Mouse (Mus musculus) lung, postnatal 14 days (tissue): ENCODE measurements around the gene Tmem131.
"Not testable (repeated sequence)": the region's sequence is repeated elsewhere in the genome, so short reads cannot be mapped to it uniquely, and the experiment has no call there.

Experiments
- DNase-seq: peaks from one replicate; pipeline ENCODE4 v3.0.0; 2021

Tmem131 gene

DNA sequence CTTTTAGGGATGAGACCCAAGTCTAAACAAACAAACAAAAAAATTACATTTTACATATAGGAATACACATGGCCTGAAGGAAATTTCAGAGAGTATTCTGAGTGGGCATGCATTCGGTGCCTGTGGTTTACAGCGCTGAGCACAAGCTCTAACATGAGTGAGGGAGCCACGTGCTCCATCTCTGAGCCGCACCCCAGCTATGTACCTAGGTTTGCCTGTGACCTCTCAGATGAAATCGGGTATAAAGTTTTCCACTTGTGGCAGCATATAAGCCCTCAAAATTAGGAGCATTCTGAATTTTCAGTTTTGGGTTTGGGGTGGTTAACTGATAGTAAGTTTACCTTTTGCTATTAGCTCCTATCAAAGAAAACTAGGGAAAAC lies 28.3 kb downstream of the Tmem131 start:
- DNase-seq: no peak

DNA sequence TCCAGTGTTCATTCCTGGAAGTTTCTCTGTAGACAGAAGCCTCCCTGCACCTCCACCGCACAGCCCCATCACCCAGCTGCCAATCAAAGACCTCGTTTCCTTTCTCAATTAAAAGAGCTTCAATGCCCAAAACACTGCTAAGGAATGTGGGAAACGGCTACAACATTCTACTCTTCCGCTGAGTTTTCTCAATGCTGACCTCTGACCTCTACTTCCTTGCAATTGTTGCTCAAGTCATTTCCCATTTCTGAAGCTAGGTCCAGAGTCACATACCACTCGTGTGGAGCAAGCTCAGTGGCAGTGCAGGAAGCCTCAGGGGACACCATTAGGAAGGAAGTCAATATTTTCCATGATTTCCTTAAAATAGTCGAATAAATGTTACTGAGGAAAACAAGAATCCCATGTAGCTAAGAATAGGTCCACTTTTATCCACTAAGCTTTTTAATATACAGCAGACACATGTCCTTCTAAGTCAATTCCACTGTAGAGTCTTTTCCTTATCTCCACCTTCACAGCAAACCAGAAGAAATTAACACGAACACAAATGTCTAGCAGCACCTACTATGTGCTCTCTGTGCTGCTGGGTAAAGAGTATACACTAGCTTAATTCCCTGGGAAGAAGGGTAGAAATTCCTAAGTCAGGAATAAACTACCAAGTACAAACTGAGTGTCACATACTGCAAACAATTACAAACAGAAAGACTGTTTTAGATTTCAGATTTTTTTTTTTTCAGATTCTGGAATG lies 28.8 kb downstream of the Tmem131 start:
- DNase-seq: peak; percentile 31

DNA sequence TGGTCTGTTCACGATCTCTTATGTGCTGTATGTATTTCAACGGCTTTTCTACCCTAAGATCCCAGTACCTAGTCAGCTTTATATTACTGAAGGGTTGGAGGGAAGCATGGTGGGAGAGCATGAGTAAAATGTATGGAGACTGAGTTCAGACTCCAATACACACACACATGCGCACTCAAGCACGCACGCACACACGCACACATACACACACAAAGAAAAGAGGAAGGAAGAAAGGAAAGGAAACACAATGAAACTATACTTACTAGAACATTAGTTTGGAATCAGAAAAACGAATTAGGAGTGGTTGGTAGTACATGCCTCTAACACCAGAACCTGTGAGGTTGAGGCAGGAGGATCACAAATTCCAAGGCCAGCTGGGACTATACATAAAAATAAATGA lies 29.7 kb downstream of the Tmem131 start:
- no peak for DNase-seq

DNA sequence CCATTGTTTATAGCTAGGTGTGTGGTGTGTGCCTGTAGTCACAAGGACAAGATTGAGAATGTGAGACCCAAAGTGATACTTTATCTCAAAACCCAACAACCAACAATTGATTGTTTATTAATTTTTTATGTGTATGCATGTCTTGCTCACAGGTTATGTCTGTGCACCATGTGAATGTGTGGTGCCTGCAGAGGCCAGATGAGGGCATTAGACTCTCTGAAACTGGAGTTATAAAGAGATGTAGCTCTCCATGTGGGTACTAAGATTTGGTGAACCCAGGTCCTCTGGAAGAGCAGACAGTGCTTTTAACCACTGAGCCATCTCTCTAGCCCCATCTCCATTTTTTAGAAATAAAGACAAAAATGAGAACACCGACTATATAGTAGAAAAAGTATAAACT lies 31.2 kb downstream of the Tmem131 start:
- DNase-seq: no peak

DNA sequence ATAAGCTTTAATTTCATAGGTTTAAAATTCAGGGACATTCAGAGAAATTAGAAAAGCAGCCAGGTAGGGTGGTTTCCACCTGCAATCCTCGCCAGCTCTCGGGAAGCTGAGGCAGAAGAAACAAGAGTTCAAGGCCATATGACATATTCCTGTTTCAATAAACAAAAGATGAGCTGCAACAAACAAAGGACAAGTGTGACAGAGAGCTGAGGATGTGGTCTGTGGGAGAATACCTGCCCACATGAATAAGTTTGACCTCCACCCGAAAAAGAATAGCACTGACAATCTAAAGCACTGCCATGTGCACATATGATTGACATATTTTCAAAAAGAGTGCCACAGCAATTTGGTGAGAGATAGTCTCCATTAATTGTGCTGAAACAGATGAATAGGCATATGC lies 31.9 kb downstream of the Tmem131 start:
- DNase-seq: no peak

DNA sequence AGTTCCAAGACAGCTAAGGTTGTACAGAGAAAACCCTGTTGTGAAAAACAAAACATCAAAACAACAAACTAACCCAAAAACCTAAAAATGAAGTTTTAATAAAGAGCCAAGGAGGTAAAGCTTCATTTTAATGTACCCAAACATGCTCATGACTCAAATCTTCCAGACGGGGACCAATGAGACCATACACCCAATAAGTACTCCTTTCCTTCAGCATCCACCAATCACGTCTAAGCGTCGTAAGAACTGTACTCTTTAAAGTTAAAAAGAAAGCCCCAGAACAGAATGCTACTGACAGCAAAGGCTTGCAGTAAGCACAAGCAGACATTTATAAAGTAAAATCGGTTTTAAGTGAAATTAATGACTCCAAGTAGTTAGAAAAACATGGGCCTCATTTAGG lies 33.1 kb downstream of the Tmem131 start:
- DNase-seq: no peak

DNA sequence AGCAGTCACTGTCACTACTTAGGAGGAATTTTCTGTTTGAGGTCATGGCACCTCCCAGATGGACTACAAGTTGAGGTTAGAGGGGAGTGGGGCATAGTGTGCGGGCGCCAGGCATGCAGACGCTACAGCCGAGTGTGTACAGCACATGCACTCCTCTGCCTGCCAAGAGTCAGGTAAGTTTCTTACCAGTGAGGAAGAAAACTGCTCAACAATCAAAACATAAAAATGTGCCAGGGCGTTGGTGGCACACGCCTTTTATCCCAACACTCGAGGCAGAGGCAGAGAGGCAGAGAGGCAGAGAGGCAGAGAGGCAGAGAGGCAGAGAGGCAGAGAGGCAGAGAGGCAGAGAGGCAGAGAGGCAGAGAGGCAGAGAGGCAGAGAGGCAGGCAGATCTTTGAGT lies 33.5 kb downstream of the Tmem131 start:
- not testable (repeated sequence) for DNase-seq

DNA sequence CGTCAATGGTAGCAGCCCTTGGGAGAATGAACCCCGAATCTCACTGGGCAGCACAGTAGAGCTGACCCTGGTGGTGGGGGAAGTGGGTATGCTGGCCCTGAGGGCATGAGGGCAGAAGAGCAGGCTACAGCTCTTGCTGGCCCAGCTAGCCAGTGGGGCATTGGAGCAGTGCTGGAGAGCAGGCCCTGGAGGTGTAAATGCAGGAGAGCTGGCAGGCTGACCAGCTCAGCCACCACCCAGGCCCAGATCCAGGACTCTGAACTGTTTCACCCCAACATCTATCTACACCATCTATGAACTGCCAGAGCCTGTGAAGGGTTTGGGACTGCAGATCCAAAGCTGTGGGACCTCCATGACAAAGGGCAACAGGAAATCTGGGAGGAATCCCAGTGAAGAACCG lies 38.2 kb downstream of the Tmem131 start:
- no peak for DNase-seq

DNA sequence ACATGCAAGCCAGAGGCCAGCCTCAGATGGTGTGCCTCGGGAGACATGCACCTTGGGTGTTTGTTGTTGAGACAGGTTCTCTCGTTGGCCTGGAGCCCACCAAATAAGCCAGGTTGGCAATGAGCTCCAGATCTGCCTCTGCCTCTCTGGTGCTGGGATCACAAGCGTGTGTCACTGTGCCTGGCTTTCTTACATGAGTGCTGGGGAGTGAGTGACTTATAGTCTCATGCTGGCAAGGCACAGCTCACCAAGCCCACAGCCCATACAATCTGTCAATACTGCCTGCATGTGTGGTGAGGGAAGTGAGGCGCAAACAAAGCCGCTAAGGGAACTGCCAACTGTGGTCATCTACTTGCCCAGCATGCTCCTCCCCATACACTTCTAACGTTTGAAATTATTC lies 39.0 kb downstream of the Tmem131 start:
- DNase-seq: no peak

DNA sequence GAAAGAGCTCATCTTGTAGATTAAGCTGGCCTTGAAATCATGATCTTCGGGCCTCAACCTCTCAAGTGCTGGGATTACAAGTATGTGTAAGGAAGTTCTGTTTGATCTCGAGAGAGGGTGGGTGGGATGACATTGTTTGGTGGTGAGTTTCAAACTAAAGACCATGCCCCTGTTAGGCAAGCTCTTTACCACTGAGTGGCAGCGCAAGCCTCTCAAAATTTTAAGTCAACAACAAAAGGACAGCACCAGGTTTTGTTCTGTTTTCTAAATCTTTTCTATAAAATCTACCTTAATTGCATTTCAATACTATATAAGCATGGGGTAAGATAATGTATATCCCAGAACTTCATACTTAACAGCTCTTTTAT lies 39.4 kb downstream of the Tmem131 start:
- DNase-seq: no peak

DNA sequence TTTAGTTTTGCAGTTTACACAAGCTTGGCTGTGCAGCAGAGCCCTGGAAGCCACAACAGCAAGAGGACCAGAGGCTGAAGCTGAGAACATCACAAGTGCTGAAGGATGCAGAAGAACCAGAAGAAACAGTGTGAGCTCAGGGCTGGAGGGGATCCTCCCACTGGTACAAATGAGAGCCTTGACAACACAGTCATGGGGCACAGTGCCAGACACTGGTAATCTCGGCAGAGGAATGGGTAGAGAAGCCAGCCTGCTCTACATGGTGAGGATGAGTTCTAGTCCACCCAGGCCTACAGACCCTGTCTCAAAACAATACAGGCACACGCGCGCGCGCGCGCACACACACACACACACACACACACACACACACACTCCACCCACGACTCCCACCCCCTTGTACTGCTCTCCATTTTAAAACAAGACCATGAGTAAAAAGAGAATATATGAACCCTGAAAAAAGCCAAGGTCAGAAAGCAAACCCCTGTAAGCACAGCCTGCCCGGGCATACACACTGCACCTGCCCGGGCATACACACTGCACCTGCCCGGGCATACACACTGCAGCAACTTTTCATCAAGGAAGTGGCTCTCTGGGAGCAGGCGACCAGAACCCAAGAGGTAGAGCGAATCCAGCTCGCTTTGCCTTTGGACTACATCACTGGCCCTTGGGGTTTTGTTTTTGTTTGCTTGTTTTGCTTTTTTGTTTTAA lies 39.9 kb downstream of the Tmem131 start:
- no peak for DNase-seq

DNA sequence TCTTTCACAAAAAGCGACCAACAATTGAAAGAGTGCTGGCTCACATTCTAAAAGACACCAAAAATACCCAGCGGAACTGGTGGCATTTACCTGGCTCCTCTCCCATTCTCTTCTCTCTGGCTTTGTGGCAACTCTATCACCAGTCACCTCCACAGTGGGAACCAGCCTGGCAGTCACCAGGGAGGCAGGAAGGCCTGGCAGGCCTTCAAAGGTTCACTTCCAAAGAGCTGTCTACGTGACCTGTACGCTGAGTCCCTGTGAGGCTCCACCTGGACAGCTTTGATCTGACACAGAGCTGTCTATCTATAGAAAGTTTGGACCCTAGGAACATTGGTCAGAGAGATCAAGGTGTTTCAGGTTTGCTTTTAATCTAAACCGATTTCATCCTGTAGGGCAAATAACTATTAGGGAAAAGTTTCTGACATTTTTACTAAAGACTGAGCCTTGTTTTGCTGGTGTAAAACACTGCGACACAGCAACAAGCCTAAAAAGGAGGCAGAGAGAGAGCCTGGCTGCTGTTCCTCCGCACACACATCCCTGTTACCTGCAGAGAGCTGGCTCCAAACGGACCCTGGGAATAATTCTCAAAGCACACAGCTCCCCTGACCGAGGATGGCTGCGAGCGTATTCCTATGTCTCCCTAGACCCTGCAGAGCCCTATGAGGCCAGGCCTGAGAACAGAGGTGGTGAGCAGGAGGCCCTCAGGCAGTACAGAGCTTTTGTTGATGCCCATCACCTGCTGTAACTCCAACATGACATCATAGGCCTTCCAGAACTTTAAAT lies 40.7 kb downstream of the Tmem131 start:
- DNase-seq: no peak

DNA sequence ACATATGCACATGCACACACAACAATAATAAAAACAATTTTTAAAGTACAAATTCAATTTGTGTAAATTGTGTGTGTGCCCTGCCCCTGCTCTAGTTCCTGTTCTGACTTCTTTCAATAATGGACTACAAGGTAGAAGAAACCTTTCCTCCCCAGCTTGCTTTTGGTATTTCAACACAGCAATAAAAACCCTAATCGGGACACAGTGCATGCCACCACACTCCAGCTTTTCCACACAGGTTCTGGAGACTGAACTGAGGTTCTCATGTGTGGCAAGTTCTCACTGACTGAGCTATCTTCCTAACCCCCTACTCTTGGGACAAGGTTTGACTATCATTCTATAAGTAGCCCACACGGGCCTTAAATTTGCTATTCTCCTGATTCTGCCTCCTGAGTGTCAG lies 43.8 kb downstream of the Tmem131 start:
- no peak for DNase-seq

DNA sequence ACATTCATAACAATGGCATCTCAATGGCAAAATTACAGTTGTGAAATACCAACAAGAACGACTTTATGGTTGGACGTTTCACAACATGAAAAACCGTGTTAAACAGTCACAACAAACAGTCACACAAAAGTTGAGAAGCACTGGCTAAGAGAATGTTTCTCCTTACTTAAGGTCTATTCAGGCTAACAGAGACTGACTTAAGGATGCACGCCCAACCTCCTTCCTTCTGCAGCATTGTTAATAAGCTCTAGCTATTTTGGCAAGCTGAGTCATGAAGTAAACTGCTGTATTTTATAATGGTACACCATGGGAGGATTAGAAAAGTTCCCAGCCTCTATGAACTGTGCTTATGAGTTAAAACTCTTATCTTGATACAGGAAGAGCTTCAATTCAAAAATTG lies 47.0 kb downstream of the Tmem131 start:
- no peak for DNase-seq

DNA sequence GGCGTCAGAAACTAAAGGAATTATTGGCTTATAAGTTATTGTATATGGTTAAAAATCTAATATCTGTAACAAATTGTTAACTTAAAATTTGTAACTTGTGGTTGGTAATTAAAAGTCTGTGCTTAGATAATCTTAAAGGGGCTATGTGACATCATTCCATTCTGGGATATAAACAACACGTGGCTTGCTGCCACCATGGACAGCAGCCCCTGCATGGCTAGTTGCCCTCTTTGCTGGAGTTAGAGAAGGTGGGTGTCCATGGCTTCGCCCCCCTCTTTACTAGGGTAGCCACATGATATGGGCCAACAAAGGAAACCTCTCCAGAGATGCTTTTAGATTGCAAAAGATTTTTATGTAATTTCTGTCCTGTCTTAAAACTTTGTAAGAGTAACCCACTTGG lies 48.0 kb downstream of the Tmem131 start:
- no peak for DNase-seq

DNA sequence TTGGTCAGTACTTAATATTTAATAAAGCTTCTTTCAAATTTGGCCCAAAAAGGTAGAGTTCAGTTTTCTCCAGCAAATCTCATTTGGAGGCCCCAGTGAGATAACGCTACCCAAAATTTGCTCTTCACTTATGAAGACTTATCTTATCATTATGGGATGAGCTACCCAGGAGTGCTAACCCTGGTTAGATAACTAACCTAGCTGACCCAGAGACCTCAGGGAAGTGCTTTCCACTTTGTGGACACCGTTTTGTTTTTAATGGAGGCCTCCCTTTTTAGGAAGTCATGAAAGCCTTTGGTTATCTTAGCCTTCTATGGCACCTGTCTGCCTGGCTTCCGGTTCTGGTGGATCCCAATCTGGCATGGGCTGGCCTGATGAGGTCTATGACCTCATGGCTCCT lies 49.3 kb downstream of the Tmem131 start:
- no peak for DNase-seq

DNA sequence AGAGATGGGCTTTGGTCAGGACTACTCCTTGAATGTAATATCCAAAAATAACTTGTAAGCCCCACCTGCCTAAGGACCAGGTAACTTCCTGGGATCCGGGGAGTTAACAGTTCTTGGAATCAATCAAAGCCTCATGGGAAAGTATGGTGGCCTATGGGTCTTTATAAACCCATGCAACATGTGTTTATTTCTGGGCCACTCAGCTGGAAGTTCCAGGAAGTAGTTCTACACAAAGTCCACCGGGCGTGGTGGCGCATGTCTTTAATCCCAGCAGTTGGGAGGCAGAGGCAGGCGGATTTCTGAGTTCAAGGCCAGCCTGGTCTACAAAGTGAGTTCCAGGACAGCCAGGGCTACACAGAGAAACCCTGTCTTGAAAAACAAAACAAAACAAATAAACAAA lies 49.7 kb downstream of the Tmem131 start:
- not testable (repeated sequence) for DNase-seq

DNA sequence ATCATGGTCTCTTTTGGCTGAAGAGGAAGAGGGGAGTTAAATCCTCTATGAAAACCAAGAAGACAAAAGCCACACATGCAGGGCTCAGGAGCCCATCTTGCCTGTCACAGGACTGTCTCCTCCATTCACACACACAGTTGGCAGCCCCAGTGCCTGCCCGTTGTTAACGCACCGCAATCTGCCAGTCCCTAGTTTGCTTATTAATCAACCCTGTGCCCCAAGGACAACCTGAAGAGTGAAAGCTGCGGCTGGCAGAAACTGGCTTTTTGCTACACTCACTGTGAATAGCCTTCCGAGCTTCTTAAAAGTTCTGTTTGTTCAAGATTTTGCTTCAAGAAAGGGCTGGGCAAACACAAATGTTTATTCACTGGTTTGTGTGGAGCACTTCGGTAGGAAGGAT lies 50.3 kb downstream of the Tmem131 start:
- DNase-seq: no peak

DNA sequence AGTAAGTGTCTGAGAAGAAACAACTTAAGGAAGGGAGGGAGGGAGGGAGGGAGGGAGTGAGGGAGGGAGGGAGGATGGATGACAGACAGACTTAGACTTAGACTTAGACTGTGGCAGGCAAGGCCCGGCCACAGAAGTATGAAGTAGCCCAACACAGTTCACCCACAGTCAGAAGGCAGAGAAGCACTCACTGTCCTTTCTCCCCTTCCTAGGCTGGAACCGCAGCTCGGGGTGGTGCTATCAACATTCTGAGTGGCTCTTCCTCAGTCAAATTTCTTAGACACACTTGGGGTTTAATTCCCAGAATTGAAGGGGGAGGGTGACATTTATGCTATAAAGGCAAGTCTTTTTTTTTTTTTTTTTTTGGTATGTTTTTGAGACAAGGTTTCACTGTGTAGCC lies 51.0 kb downstream of the Tmem131 start:
- DNase-seq: no peak

DNA sequence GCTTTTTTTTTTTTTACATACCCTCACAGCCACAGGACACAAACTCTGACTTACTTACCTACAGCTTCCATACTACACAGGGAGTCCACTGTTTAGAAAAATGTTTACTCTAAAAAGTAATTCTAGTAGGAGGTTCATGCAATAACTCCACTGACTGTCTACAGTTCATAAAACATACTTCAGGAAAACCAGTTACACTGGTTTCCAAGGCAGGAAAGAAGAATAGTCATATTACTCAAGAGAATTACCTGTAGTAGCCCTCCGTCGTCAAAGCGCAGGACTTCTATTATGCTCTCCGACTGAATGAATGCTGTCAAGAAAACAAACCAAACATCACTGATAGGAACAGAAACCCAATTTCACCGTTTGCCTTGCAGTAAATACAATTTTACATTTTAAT lies 54.5 kb downstream of the Tmem131 start:
- DNase-seq: no peak

DNA sequence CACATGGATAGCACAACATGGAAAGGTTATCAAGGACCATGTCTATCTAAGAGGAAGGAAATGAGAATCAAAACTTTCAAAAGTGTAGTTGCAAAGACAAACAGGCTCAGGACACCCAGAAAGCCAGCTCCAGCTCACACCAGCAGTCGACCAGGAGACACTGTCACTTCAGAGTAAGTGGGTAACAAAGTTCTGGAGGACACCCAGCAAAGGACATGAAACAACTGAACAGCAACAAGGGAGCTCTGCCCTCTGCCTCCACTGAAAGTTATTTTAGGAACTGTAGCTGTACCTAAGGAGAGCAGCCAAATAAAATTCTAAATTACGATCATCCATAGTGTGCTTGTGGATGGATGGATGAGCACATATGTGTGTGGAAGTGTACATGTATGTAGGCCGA lies 56.3 kb downstream of the Tmem131 start:
- DNase-seq: no peak

DNA sequence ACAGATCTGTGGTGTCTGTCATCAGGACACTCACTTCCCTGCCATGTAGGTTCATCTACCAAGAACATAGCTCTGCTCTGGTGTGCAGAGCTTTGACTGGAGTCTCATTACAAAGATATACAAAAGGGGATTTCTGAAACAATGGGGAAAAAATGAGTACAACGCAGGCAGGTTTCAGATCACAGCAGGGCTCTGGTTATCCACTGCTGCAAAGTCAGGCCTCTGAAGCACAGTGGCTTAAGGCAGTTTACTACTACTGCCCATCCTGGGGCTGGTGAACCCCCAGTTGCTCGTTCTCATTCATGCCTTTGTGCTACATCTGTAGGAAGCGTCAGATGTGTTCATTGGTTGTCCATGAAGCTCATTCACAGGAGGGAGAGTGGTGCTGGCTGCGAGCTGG lies 57.0 kb downstream of the Tmem131 start:
- DNase-seq: no peak

DNA sequence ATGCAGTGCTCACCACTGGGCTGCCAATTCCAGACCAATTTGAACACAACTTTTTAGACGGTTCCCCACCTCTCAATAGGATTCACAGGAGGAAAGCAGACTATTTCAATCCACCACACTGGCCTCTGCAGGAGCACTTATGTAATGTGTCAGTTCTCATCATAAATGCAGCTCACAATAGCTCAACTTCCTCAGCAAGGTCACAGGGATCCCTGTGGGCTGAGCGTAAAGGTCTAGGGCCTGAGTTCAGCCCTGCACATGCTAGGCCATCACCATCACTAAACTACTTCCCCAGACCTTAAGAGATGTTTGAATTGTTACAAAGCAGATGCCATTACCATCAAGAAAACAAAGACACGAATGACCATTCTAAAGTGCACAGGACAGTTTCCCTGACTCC lies 58.9 kb downstream of the Tmem131 start:
- DNase-seq: no peak

DNA sequence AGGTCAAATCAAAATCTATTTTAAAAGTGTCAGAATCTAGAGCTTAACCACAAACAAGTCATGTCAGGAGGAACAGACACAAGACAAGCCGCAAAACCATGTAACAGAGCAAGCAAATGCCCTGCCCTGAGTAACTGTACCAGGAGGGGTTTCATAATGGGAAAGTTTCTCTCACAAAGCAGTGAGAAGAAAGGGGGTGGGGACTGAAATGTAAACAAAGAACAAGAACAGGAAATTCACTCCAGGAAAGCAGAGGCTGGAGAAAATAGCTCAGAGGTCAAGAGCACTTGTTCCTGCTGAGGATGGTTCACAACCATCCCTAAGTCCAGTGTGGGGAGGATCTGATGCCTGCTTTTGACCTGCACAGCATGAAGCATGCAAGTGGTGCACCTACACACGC lies 59.7 kb downstream of the Tmem131 start:
- DNase-seq: no peak
